Mouse (Mus musculus): ENCODE results near the gene Fmc1. TPM values are rescaled to one million over a fixed set of nuclear protein-coding genes. Genes with fewer than 3 reads are reported as not detected.

The Fmc1 gene
- total RNA-seq, 2 experiments from 2014 or later: 120 to 165 TPM

- intact Hi-C loops (cut with DNase I): loop anchor here (1.0 kb wide), 1 partner anchor 17 kb away; no protein-coding TSS in a partner anchor
- DNase-seq: peak; percentile 88 to 96
These were observed 18.0 kb downstream of the Fmc1 start, which contains the start of gene Luc7l2 for GRCm38 (mm10) chr6:38551062-38551988. Gene Luc7l2, plus strand, starts transcription at chr6:38551334.

GRCm38 (mm10) chr6:38551989-38552635, 18.8 kb downstream of the Fmc1 start:
- intact Hi-C loops (cut with DNase I): loop anchor here (1.0 kb wide), 1 partner anchor 18 kb away; no protein-coding TSS in a partner anchor
- DNase-seq: peak; percentile 99

GRCm38 (mm10) chr6:38552636-38553000, 19.3 kb downstream of the Fmc1 start:
- intact Hi-C loops (cut with DNase I): no loop called here

GRCm38 (mm10) chr6:38576096-38576495, 42.8 kb downstream of the Fmc1 start:
- intact Hi-C loops (cut with DNase I): no loop called here
- no peak for DNase-seq

More at GRCm38 (mm10) chr6:38552636-38553000, 19.3 kb downstream of the Fmc1 start:
- DNase-seq: no peak

- intact Hi-C loops (cut with DNase I): no loop called here
- no peak for DNase-seq
These were observed 47.0 kb downstream of the Fmc1 start for GRCm38 (mm10) chr6:38580112-38580857.

GRCm38 (mm10) chr6:38581711-38582110, 48.4 kb downstream of the Fmc1 start:
- no peak for DNase-seq

More at GRCm38 (mm10) chr6:38581711-38582110, 48.4 kb downstream of the Fmc1 start:
- intact Hi-C loops (cut with DNase I): no loop called here

Small RNA genes lying within 50 kb of the gene (microRNA-seq; reads per million reads assigned to microRNA genes)
- gene Mir7670: 0 to 0.36 reads per million in 2 experiments

Other genes with a start within 250 kb of the Fmc1 start
- under 1 TPM; 0.49 to 0.59 TPM for gene Zc3hav1l, start 234.2 kb upstream of the Fmc1 start, total RNA-seq (2021)
- 1 to 10 TPM; 5.7 to 6.9 TPM for gene Zc3hav1, start 178.9 kb upstream of the Fmc1 start, total RNA-seq (2021)
- under 1 TPM; 0.67 to 0.71 TPM for gene Ttc26, start 152.0 kb upstream of the Fmc1 start, total RNA-seq (2021)
- gene Ubn2, start 99.6 kb upstream of the Fmc1 start, total RNA-seq (2021): 10 to 100 TPM; 18.3 to 21.8 TPM
- 100 to 1,000 TPM in 1 of 2 experiments, 10 to 100 TPM in 1; 93.4 to 113 TPM for gene Luc7l2, start 17.8 kb downstream of the Fmc1 start, total RNA-seq (2021)
- under 1 TPM; 0.10 to 0.12 TPM for gene Klrg2, start 103.7 kb downstream of the Fmc1 start, total RNA-seq (2021)
- under 1 TPM; 0.36 to 0.47 TPM for gene Clec2l, start 129.6 kb downstream of the Fmc1 start, total RNA-seq (2021)